Mouse (Mus musculus) hindbrain, embryonic 12.5 days (tissue): ENCODE measurements at regions not wholly inside any gene's neighbourhood (a gene's known extent, or its start where the extent isn't known, plus 50 kb on each side); places are given as distances from the start of the nearest gene placed in this dataset.

ENCODE experiments used
- ATAC-seq: fragments of 200-750 bp; cut with Nextera tagmentation; 2 replicates; pipeline ENCODE4 v1.8.0; 2017; ENCODE audit warnings: moderate TSS enrichment; ENCODE audit not compliant: low FRiP score
- H3K27ac ChIP-seq: fragments of 300-500 bp; sonication (generic); 2 replicates; pipeline ENCODE4 v1.5.1; 2016; ENCODE audit warnings: mild to moderate bottlenecking
- H3K27me3 ChIP-seq: fragments of 300-500 bp; sonication (generic); 2 replicates; pipeline ENCODE4 v1.6.1; 2016; ENCODE audit warnings: mild to moderate bottlenecking
- H3K36me3 ChIP-seq: fragments of 300-500 bp; sonication (generic); 2 replicates; pipeline ENCODE4 v1.6.1; 2016; ENCODE audit warnings: mild to moderate bottlenecking
- H3K4me1 ChIP-seq: fragments of 300-500 bp; sonication (generic); 2 replicates; pipeline ENCODE4 v1.6.1; 2016
- H3K4me2 ChIP-seq: fragments of 300-500 bp; sonication (generic); replicated peaks from 2 replicates; pipeline ENCODE4 v1.6.1; 2016; ENCODE audit warnings: mild to moderate bottlenecking
- H3K4me3 ChIP-seq: fragments of 300-500 bp; sonication (generic); 2 replicates; pipeline ENCODE4 v1.5.1; 2016; ENCODE audit warnings: mild to moderate bottlenecking
- H3K9ac ChIP-seq: fragments of 300-500 bp; sonication (generic); 2 replicates; pipeline ENCODE4 v1.6.1; 2016; ENCODE audit warnings: mild to moderate bottlenecking, moderate library complexity
- H3K9me3 ChIP-seq: fragments of 300-500 bp; sonication (generic); replicated peaks from 2 replicates; pipeline ENCODE4 v1.6.1; 2016; ENCODE audit warnings: mild to moderate bottlenecking
- WGBS: fragments of 180-500 bp; shearing (Covaris S2); methylation state at CpG from one replicate; pipeline ENCODE4 v1.1.7; 2016; 5-methylcytosine and 5-hydroxymethylcytosine counted together

GRCm38 (mm10) chr3:42867370-42867769, 1125.0 kb downstream of the D3Ertd751e start:
- WGBS, result 84% methylated on average over 1 of the region's 1 CpGs
- H3K4me1 ChIP-seq, result no peaks in the 10 kb centered on the region
- H3K4me2 ChIP-seq, result no peak overlapping the region
- no peak overlapping the region for H3K9ac ChIP-seq
- no peak overlapping the region for H3K4me3 ChIP-seq
- ATAC-seq, result no peak
- H3K36me3 ChIP-seq, result no peaks in the 10 kb centered on the region
- H3K27me3 ChIP-seq, result no peaks in the 10 kb centered on the region
- H3K9me3 ChIP-seq, result no peaks in the 10 kb centered on the region
- no peak overlapping the region for H3K27ac ChIP-seq

- Histone ChIP-seq H3K27me3 (no peaks in the 10 kb centered on the region), H3K4me3 (no peak overlapping the region), H3K36me3 (no peaks in the 10 kb centered on the region), H3K27ac (no peak overlapping the region), H3K9ac (no peak overlapping the region), H3K4me2 (no peak overlapping the region), H3K9me3 (peaks cover 3% of the 10 kb centered on the region; the same call in 1 of the 2 replicates), H3K4me1 (no peaks in the 10 kb centered on the region)
- no peak for ATAC-seq
Measured at GRCm38 (mm10) chr3:42878972-42879371, 1136.6 kb downstream of the D3Ertd751e start.

GRCm38 (mm10) chr3:42884481-42884880, 1142.1 kb downstream of the D3Ertd751e start:
- Histone ChIP-seq H3K9me3 (peaks cover 3% of the 10 kb centered on the region; the same call in 1 of the 2 replicates), H3K4me2 (no peak overlapping the region), H3K27ac (no peak overlapping the region), H3K4me1 (no peaks in the 10 kb centered on the region), H3K9ac (no peak overlapping the region), H3K36me3 (no peaks in the 10 kb centered on the region), H3K27me3 (no peaks in the 10 kb centered on the region), H3K4me3 (no peak overlapping the region)
- 82% methylated on average over 4 of the region's 4 CpGs for WGBS
- no peak for ATAC-seq

GRCm38 (mm10) chr3:42892016-42892699, 1149.7 kb downstream of the D3Ertd751e start:
- H3K27me3 ChIP-seq, result no peaks in the 10 kb centered on the region
- 79% methylated on average over 7 of the region's 7 CpGs for WGBS
- H3K4me1 ChIP-seq, result no peaks in the 10 kb centered on the region
- H3K36me3 ChIP-seq, result no peaks in the 10 kb centered on the region
- no peak overlapping the region for H3K4me3 ChIP-seq
- H3K9ac ChIP-seq, result no peak overlapping the region
- no peak overlapping the region for H3K27ac ChIP-seq
- no peak overlapping the region for H3K4me2 ChIP-seq
- no peaks in the 10 kb centered on the region for H3K9me3 ChIP-seq
- ATAC-seq, result no peak

- no peak overlapping the region for H3K27ac ChIP-seq
Measured at GRCm38 (mm10) chr3:42895787-42896186, 1153.4 kb downstream of the D3Ertd751e start.

GRCm38 (mm10) chr3:42897936-42898335, 1155.5 kb downstream of the D3Ertd751e start:
- Histone ChIP-seq H3K27ac (no peak overlapping the region), H3K4me3 (no peak overlapping the region), H3K36me3 (no peaks in the 10 kb centered on the region), H3K4me1 (no peaks in the 10 kb centered on the region), H3K27me3 (no peaks in the 10 kb centered on the region), H3K4me2 (no peak overlapping the region), H3K9me3 (no peaks in the 10 kb centered on the region), H3K9ac (no peak overlapping the region)
- no peak for ATAC-seq

More at GRCm38 (mm10) chr3:42895787-42896186, 1153.4 kb downstream of the D3Ertd751e start:
- H3K36me3 ChIP-seq, result no peaks in the 10 kb centered on the region
- no peak overlapping the region for H3K4me2 ChIP-seq
- no peaks in the 10 kb centered on the region for H3K9me3 ChIP-seq
- no peak for ATAC-seq
- H3K4me1 ChIP-seq, result no peaks in the 10 kb centered on the region
- no peaks in the 10 kb centered on the region for H3K27me3 ChIP-seq
- H3K9ac ChIP-seq, result no peak overlapping the region
- H3K4me3 ChIP-seq, result no peak overlapping the region
- 80% methylated on average over 3 of the region's 3 CpGs for WGBS

GRCm38 (mm10) chr3:42898934-42899333, 1156.5 kb downstream of the D3Ertd751e start:
- no peak overlapping the region for H3K4me2 ChIP-seq
- no peak overlapping the region for H3K27ac ChIP-seq
- no peaks in the 10 kb centered on the region for H3K9me3 ChIP-seq
- no peak for ATAC-seq
- H3K27me3 ChIP-seq, result no peaks in the 10 kb centered on the region
- H3K9ac ChIP-seq, result no peak overlapping the region
- no peak overlapping the region for H3K4me3 ChIP-seq
- 71% methylated on average over 2 of the region's 2 CpGs for WGBS
- H3K4me1 ChIP-seq, result no peaks in the 10 kb centered on the region
- no peaks in the 10 kb centered on the region for H3K36me3 ChIP-seq

GRCm38 (mm10) chr3:42900984-42901383, 1158.6 kb downstream of the D3Ertd751e start:
- Histone ChIP-seq H3K27me3 (no peaks in the 10 kb centered on the region), H3K4me3 (no peak overlapping the region), H3K9ac (no peak overlapping the region), H3K9me3 (no peaks in the 10 kb centered on the region), H3K4me2 (no peak overlapping the region), H3K36me3 (no peaks in the 10 kb centered on the region), H3K27ac (no peak overlapping the region), H3K4me1 (no peaks in the 10 kb centered on the region)
- ATAC-seq, result no peak
- 93% methylated on average over 2 of the region's 2 CpGs for WGBS

GRCm38 (mm10) chr3:42906246-42906645, 1163.8 kb downstream of the D3Ertd751e start:
- Histone ChIP-seq H3K36me3 (no peaks in the 10 kb centered on the region), H3K4me3 (no peak overlapping the region), H3K4me2 (no peak overlapping the region), H3K4me1 (peaks cover 3% of the 10 kb centered on the region; the same call in 1 of the 2 replicates), H3K9me3 (no peaks in the 10 kb centered on the region), H3K27ac (no peak overlapping the region), H3K9ac (no peak overlapping the region), H3K27me3 (no peaks in the 10 kb centered on the region)
- WGBS, result 92% methylated on average over 3 of the region's 3 CpGs
- no peak for ATAC-seq

GRCm38 (mm10) chr3:42908404-42908803, 1166.0 kb downstream of the D3Ertd751e start:
- Histone ChIP-seq H3K36me3 (no peaks in the 10 kb centered on the region), H3K27me3 (no peaks in the 10 kb centered on the region), H3K4me2 (no peak overlapping the region), H3K9me3 (no peaks in the 10 kb centered on the region), H3K9ac (no peak overlapping the region), H3K4me1 (peaks cover 3% of the 10 kb centered on the region; the same call in 1 of the 2 replicates), H3K4me3 (no peak overlapping the region), H3K27ac (no peak overlapping the region)
- ATAC-seq, result peak; percentile 89

GRCm38 (mm10) chr3:42915146-42915545, 1172.7 kb downstream of the D3Ertd751e start:
- no peak overlapping the region for H3K4me3 ChIP-seq
- H3K9ac ChIP-seq, result no peak overlapping the region
- WGBS, result 80% methylated on average over 2 of the region's 2 CpGs
- no peak overlapping the region for H3K4me2 ChIP-seq
- H3K36me3 ChIP-seq, result no peaks in the 10 kb centered on the region
- no peaks in the 10 kb centered on the region for H3K9me3 ChIP-seq
- no peak overlapping the region for H3K27ac ChIP-seq
- no peaks in the 10 kb centered on the region for H3K27me3 ChIP-seq
- no peaks in the 10 kb centered on the region for H3K4me1 ChIP-seq
- no peak for ATAC-seq

GRCm38 (mm10) chr3:42935418-42935817, 1193.0 kb downstream of the D3Ertd751e start:
- Histone ChIP-seq H3K36me3 (no peaks in the 10 kb centered on the region), H3K27ac (no peak overlapping the region), H3K4me3 (no peak overlapping the region), H3K4me2 (no peak overlapping the region), H3K4me1 (no peaks in the 10 kb centered on the region), H3K27me3 (no peaks in the 10 kb centered on the region), H3K9ac (no peak overlapping the region), H3K9me3 (no peaks in the 10 kb centered on the region)
- ATAC-seq, result no peak
- WGBS, result 86% methylated on average over 1 of the region's 1 CpGs

GRCm38 (mm10) chr3:42977066-42977465, 1234.7 kb downstream of the D3Ertd751e start:
- no peaks in the 10 kb centered on the region for H3K27me3 ChIP-seq
- no peaks in the 10 kb centered on the region for H3K4me1 ChIP-seq
- H3K4me3 ChIP-seq, result no peak overlapping the region
- no peak overlapping the region for H3K4me2 ChIP-seq
- no peak overlapping the region for H3K9ac ChIP-seq
- H3K9me3 ChIP-seq, result no peaks in the 10 kb centered on the region
- no peak for ATAC-seq
- no peaks in the 10 kb centered on the region for H3K36me3 ChIP-seq
- no peak overlapping the region for H3K27ac ChIP-seq
- WGBS, result 79% methylated on average over 2 of the region's 2 CpGs
